Mouse (Mus musculus): ENCODE measurements around the gene Hjurp.

GRCm38 (mm10) chr1:88243861-88244260, 33.6 kb downstream of the Hjurp start:
- TF ChIP-seq CTCF (IDR thresholded peaks at IDR 0.05; ENCODE audit: low read depth, low read length) (no peak), GATA1 (IDR thresholded peaks at IDR 0.05; ENCODE audit: borderline replicate concordance, low read length) (no peak)
